Mouse (Mus musculus) lung, postnatal 0 days (tissue): ENCODE data around the gene Plekhb1. TPM values are rescaled to one million over a fixed set of nuclear protein-coding genes. Genes with fewer than 3 reads are reported as not detected.

ENCODE experiments used
- ATAC-seq: fragments of 200-750 bp; cut with Nextera tagmentation; 2 replicates; pipeline ENCODE4 v1.8.0; 2017; ENCODE audit warnings: moderate library complexity
- DNase-seq: peaks from one replicate; pipeline ENCODE4 v3.0.0-alpha.2; 2016; ENCODE audit warnings: low spot score
- H3K27ac ChIP-seq: fragments of 300-500 bp; sonication (generic); 2 replicates; pipeline ENCODE4 v1.5.1; 2014; ENCODE audit warnings: antibody characterized with exemption, mild to moderate bottlenecking, low read length, mixed read lengths
- H3K27me3 ChIP-seq: fragments of 300-500 bp; sonication (generic); replicated peaks from 2 replicates; pipeline ENCODE4 v1.6.1; 2014; ENCODE audit warnings: low read length, mixed read lengths; ENCODE audit not compliant: insufficient read depth
- H3K36me3 ChIP-seq: fragments of 300-500 bp; sonication (generic); 2 replicates; pipeline ENCODE4 v1.6.1; 2014; ENCODE audit warnings: low read length, mixed read lengths; ENCODE audit not compliant: insufficient read depth
- H3K4me1 ChIP-seq: fragments of 300-500 bp; sonication (generic); 2 replicates; pipeline ENCODE4 v1.6.1; 2014; ENCODE audit warnings: antibody characterized with exemption, low read depth, low read length, mixed read lengths; ENCODE audit not compliant: insufficient read depth
- H3K4me2 ChIP-seq: fragments of 300-500 bp; sonication (generic); replicated peaks from 2 replicates; pipeline ENCODE4 v1.6.1; 2014; ENCODE audit warnings: low read depth, mild to moderate bottlenecking, low read length, moderate library complexity, mixed read lengths
- H3K4me3 ChIP-seq: fragments of 300-500 bp; sonication (generic); 2 replicates; pipeline ENCODE4 v1.5.1; 2014; ENCODE audit warnings: low read depth, low read length
- H3K9ac ChIP-seq: fragments of 300-500 bp; sonication (generic); replicated peaks from 2 replicates; pipeline ENCODE4 v1.6.1; 2014; ENCODE audit warnings: low read depth, mild to moderate bottlenecking
- H3K9me3 ChIP-seq: fragments of 300-500 bp; sonication (generic); 2 replicates; pipeline ENCODE4 v1.6.1; 2016; ENCODE audit warnings: low read length, mixed read lengths
- CTCF ChIP-seq: IDR thresholded peaks from 2 replicates; pipeline ENCODE4 v1.5.1; 2016; ENCODE audit warnings: antibody characterized with exemption, mild to moderate bottlenecking
- EP300 ChIP-seq: IDR thresholded peaks from 2 replicates; pipeline ENCODE4 v1.6.1; 2016; ENCODE audit warnings: antibody characterized with exemption, mild to moderate bottlenecking, control low read depth
- WGBS: fragments of 180-500 bp; shearing (Covaris S2); extraction: QIAGEN DNeasy Blood & Tissue Kit; methylation state at CpG from one replicate; pipeline ENCODE4 v1.1.7; 2014; 5-methylcytosine and 5-hydroxymethylcytosine counted together
- polyA plus RNA-seq: library from polyadenylated mRNA; unstranded; fragments of >200 nt; fragmentation: Nextera tagmentation; extraction: Ambion mirVana; gene quantifications from 2 replicates; pipeline ENCODE4 v1.2.1, GENCODE M21; 2015

Plekhb1 gene
- polyA plus RNA-seq, 1 experiment from 2014 or later = 44.4 TPM

- TF ChIP-seq EP300 (no peak), CTCF (no peak)
- no peak for DNase-seq
- 51% methylated on average over 4 of the region's 4 CpGs for WGBS
Observed at GRCm38 (mm10) chr7:100651011-100651410, 11.2 kb downstream of the Plekhb1 start.

GRCm38 (mm10) chr7:100650421-100650820 is 11.8 kb downstream of the Plekhb1 start:
- Histone ChIP-seq H3K27ac (no peak overlapping the region), H3K27me3 (no peaks in the 10 kb centered on the region), H3K9me3 (no peaks in the 10 kb centered on the region), H3K4me2 (no peak overlapping the region), H3K4me3 (no peak overlapping the region), H3K36me3 (no peaks in the 10 kb centered on the region), H3K9ac (no peak overlapping the region), H3K4me1 (0 out of 2 replicates have a peak, but pooled peaks cover 3% of the 10 kb centered on the region)
- no peak for TF ChIP-seq EP300
- TF ChIP-seq CTCF = no peak
- DNase-seq (no peak), ATAC-seq (no peak)
- 72% methylated on average over 3 of the region's 6 CpGs for WGBS

More at GRCm38 (mm10) chr7:100651011-100651410, 11.2 kb downstream of the Plekhb1 start:
- Histone ChIP-seq H3K27ac (no peak overlapping the region), H3K9ac (no peak overlapping the region), H3K9me3 (no peaks in the 10 kb centered on the region), H3K36me3 (no peaks in the 10 kb centered on the region), H3K4me3 (no peak overlapping the region), H3K4me1 (0 out of 2 replicates have a peak, but pooled peaks cover 3% of the 10 kb centered on the region), H3K27me3 (no peaks in the 10 kb centered on the region), H3K4me2 (no peak overlapping the region)
- ATAC-seq = no peak

- Histone ChIP-seq H3K9me3 (no peaks in the 10 kb centered on the region), H3K4me2 (no peak overlapping the region), H3K9ac (no peak overlapping the region), H3K27ac (peak overlapping the region; percentile 66; the same call in 1 of the 2 replicates), H3K36me3 (no peaks in the 10 kb centered on the region), H3K4me1 (0 out of 2 replicates have a peak, but pooled peaks cover 3% of the 10 kb centered on the region), H3K4me3 (no peak overlapping the region), H3K27me3 (no peaks in the 10 kb centered on the region)
- no peak for TF ChIP-seq EP300
- TF ChIP-seq CTCF = no peak
- ATAC-seq = no peak
- DNase-seq = no peak
- 68% methylated on average over 8 of the region's 8 CpGs for WGBS
Observed at GRCm38 (mm10) chr7:100649826-100650225, 12.4 kb downstream of the Plekhb1 start.

GRCm38 (mm10) chr7:100649095-100649494 is 13.1 kb downstream of the Plekhb1 start:
- no peaks in the 10 kb centered on the region for H3K27me3 ChIP-seq
- H3K4me2 ChIP-seq = no peak overlapping the region
- 60% methylated on average over 4 of the region's 4 CpGs for WGBS
- 0 out of 2 replicates have a peak, but pooled peaks cover 3% of the 10 kb centered on the region for H3K4me1 ChIP-seq
- H3K36me3 ChIP-seq = no peaks in the 10 kb centered on the region
- no peak for DNase-seq
- ATAC-seq = peak; percentile 67
- no peaks in the 10 kb centered on the region for H3K9me3 ChIP-seq
- TF ChIP-seq CTCF (no peak), EP300 (0 out of 2 replicates have a peak, but pooled peaks have one; percentile 43)
- H3K4me3 ChIP-seq = no peak overlapping the region
- H3K9ac ChIP-seq = no peak overlapping the region
- H3K27ac ChIP-seq = peak overlapping the region; percentile 66

GRCm38 (mm10) chr7:100645147-100645546 is 17.1 kb downstream of the Plekhb1 start:
- 28% methylated on average over 3 of the region's 3 CpGs for WGBS

GRCm38 (mm10) chr7:100642413-100642812 is 19.8 kb downstream of the Plekhb1 start:
- WGBS = 87% methylated on average over 4 of the region's 4 CpGs
- H3K27ac ChIP-seq = no peak overlapping the region
- ATAC-seq (no peak), DNase-seq (no peak)
- TF ChIP-seq CTCF (no peak), EP300 (no peak)
- H3K9me3 ChIP-seq = no peaks in the 10 kb centered on the region
- H3K4me3 ChIP-seq = no peak overlapping the region
- H3K27me3 ChIP-seq = no peaks in the 10 kb centered on the region
- no peaks in the 10 kb centered on the region for H3K36me3 ChIP-seq
- H3K9ac ChIP-seq = no peak overlapping the region
- no peaks in the 10 kb centered on the region for H3K4me1 ChIP-seq
- no peak overlapping the region for H3K4me2 ChIP-seq

More at GRCm38 (mm10) chr7:100645147-100645546, 17.1 kb downstream of the Plekhb1 start:
- H3K4me2 ChIP-seq = no peak overlapping the region
- no peak overlapping the region for H3K9ac ChIP-seq
- H3K9me3 ChIP-seq = no peaks in the 10 kb centered on the region
- H3K4me3 ChIP-seq = no peak overlapping the region
- no peaks in the 10 kb centered on the region for H3K36me3 ChIP-seq
- H3K27ac ChIP-seq = no peak overlapping the region
- ATAC-seq = peak; percentile 60
- DNase-seq = peak; percentile 76
- TF ChIP-seq EP300 = no peak
- TF ChIP-seq CTCF = peak; percentile 86
- H3K4me1 ChIP-seq = 0 out of 2 replicates have a peak, but pooled peaks cover 3% of the 10 kb centered on the region
- no peaks in the 10 kb centered on the region for H3K27me3 ChIP-seq

- no peaks in the 10 kb centered on the region for H3K9me3 ChIP-seq
- 0% methylated on average over 1 of the region's 1 CpGs for WGBS
- ATAC-seq = peak; percentile 44; the same call in 1 of the 2 replicates
Observed at GRCm38 (mm10) chr7:100637657-100638056, 24.6 kb downstream of the Plekhb1 start.

More at GRCm38 (mm10) chr7:100637657-100638056, 24.6 kb downstream of the Plekhb1 start:
- no peak overlapping the region for H3K4me3 ChIP-seq
- no peaks in the 10 kb centered on the region for H3K36me3 ChIP-seq
- no peak overlapping the region for H3K4me2 ChIP-seq
- TF ChIP-seq CTCF = peak; percentile 70
- no peak for TF ChIP-seq EP300
- no peak overlapping the region for H3K27ac ChIP-seq
- H3K27me3 ChIP-seq = no peaks in the 10 kb centered on the region
- H3K4me1 ChIP-seq = no peaks in the 10 kb centered on the region
- no peak overlapping the region for H3K9ac ChIP-seq
- DNase-seq = peak; percentile 61
